Mouse (Mus musculus): Measurements from ENCODE around the gene Ms4a12.
"Not testable (repeated sequence)": the region's sequence is repeated elsewhere in the genome, so short reads cannot be mapped to it uniquely, and the experiment has no call there.

The Ms4a12 gene

GRCm38 (mm10) chr19:11232348-11232747 lies at the start of gene Ms4a12:
Gene Ms4a12, minus strand, starts transcription at chr19:11232448.
- no peak for DNase-seq (ENCODE audit: low spot score)

DNA sequence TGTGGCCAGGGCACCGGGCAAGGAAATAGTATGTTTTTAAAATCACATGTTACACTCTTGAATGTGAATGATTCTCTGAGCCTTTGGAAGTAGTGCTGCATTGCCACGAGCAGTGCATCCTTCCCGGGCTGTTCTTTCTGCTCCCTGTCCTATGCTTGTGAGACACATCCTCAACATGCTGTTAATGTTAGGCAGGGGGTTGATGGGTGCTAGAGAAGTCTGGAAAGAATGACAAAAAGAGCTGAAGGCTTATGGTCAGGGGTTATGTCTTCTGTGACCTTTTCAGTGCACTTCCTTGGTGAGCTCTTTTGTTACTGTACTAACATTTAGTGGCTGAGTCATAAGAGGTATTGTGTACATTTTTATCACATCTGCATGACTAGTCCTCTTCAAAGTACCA lies 48.0 kb upstream of the Ms4a12 start:
- DNase-seq (ENCODE audit: low spot score) = no peak

- DNase-seq (ENCODE audit: low spot score) = no peak
Observed at GRCm38 (mm10) chr19:11276431-11276830, 44.2 kb upstream of the Ms4a12 start.

DNA sequence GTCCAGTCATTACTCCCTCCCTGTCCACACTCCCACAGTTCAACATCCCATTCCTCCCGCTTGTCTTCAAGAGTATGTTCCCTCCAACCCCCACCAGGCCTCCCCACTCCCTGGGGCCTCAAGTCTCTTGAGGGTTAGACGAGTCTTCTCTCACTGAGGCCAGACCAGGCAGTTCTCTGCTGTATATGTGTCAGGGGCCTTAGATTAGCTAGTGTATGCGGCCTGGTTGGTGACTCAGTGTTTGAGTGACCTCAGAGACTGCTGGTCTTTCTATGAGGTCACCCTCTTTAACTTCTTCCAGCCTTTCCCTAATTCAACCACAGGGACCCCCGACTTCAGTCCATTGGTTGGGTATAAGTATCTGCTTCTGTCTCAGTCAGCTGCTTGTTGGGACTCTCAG lies 34.7 kb upstream of the Ms4a12 start:
- no peak for DNase-seq (ENCODE audit: low spot score)

GRCm38 (mm10) chr19:11266052-11266845 lies 34.0 kb upstream of the Ms4a12 start, which contains the start of gene Ms4a1:
Gene Ms4a1, minus strand, starts transcription at chr19:11266241.
- DNase-seq (ENCODE audit: low spot score) = no peak

DNA sequence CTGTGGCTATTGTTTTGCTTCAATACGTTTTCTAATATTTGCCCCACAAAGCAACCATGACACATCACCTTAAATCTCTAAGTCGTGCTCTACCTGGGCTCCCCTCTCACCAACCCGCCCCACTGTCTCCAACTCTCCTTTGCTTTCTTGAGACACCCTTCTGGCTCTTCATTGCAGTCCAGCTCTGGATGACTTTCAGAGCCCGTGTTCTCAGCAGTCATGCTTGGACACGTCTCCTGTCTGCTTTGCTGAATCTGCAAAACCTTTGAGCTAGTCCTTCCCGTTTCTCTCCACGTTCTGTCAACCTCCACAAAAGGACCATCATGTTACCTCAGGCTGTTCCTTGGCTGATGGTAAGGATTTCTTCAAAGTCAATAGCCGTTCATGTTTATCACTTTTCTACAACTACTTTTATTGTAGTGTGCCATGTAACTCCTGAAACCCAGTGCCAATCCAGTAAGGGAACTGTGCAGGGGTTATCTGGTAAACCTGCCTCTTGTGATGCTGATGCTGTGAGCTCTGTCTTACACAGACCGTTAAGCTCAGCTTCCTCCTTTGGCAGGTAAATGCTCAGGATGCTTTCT lies 32.4 kb upstream of the Ms4a12 start:
- DNase-seq (ENCODE audit: low spot score) = no peak

DNA sequence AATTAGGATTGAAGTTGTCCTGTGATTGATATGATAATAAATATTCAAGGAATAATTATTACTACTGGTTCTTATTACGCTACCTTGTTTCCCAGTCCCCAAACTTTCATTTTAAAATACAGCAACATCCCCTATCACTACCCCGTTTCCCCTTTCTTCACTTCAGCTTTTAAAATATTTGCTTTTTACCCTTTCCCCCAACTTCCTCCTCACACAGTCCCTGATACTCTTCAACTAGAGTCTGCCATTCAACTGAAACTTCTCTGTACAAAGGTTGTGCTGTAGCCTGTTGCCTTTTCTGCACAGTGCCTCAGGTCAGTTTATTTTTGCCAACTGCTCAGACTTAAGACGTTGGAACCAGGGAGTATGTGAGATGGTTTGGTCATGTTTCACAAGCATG lies 31.3 kb upstream of the Ms4a12 start:
- no peak for DNase-seq (ENCODE audit: low spot score)

GRCm38 (mm10) chr19:11262932-11263331 lies 30.7 kb upstream of the Ms4a12 start:
- not testable (repeated sequence) for DNase-seq (ENCODE audit: low spot score)

- no peak for DNase-seq (ENCODE audit: low spot score)
Observed at GRCm38 (mm10) chr19:11261522-11261921, 29.3 kb upstream of the Ms4a12 start.

DNA sequence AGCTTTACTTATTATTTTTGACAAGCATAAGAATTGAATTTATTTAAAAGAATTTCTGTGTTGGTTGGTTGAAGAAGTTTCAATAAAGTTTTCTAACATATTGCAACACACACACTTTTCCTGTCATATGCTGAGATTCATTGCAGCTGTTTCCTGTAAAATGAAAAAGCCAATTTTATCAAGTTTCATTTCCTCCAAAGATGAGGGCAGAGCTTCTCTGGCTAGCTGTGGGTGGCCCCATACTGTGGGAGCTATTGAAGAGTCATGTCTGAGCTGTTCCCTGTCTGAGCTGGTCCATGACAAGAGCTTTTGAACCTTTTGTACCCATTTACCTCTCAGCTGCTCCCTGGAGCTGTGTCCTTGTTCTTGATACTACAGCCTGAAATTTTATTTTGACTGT lies 12.0 kb upstream of the Ms4a12 start:
- no peak for DNase-seq (ENCODE audit: low spot score)

- no peak for DNase-seq (ENCODE audit: low spot score)
Observed at GRCm38 (mm10) chr19:11242560-11242959, 10.3 kb upstream of the Ms4a12 start.

DNA sequence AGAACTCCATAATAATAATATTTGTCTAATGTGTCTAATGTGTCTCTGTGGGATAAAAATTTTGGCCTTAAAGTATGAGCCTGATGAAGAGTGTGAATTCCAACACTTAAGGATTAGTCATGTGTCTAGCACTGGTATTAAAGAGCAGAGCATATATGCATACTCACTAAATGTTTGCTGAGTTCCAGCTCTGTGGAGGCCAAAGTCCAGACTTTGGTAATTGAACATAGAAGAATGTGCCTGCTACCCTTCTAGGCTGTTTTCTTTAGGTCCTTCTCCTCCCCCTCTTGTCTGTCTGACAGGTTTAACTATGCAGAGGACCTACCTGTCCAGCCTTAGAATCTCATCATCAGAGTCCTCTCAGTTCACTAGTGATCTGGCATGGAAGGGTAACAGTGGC lies 3.6 kb upstream of the Ms4a12 start:
- DNase-seq (ENCODE audit: low spot score) = no peak

GRCm38 (mm10) chr19:11234921-11235735 lies 2.9 kb upstream of the Ms4a12 start:
- DNase-seq (ENCODE audit: low spot score) = no peak

GRCm38 (mm10) chr19:11234244-11234643 lies 2.0 kb upstream of the Ms4a12 start:
- DNase-seq (ENCODE audit: low spot score) = no peak

DNA sequence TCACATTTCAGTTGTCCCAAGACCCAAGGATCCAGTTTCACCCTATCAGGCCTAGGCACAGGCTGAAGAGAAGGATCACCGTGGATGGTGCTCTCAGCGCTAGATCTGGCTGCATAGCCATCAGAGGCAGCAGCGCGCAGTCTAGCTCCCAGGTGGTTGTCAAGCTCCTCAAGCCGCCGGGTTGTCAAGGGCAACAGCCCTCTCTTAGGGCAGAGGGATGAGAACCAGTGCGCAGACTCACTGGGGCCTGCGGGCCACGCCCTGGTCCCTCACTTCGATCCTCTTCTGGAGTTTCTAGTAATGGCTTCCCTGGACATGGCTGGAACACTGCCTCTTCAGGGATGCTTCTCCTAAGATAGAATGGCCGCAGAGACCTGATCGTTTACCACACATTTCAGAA lies 35.7 kb downstream of the Ms4a12 start, which contains the start of gene Ms4a13:
Gene Ms4a13 (minus strand): TSS at position 192 of the 400 bp plus-strand sequence.
- no peak for DNase-seq (ENCODE audit: low spot score)

DNA sequence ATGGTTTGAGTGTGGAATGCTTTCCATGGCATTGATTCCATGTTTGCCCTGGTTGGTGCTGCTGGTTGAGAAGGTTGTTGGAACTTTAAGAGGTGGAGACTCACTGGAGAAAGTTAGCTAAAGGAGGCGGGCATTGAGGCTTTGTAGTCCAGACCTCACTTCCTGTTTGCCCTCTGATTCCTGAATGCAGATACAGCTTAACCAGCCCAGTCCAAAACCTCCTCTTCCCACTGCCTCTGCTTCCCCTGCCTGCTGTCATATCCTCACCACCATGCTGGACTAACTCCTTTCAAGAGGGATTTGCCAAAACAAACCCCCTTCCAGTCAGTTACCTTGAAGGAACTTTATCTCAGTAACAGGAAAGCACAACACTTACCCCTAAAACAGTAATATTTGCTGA lies 39.7 kb downstream of the Ms4a12 start:
- no peak for DNase-seq (ENCODE audit: low spot score)

GRCm38 (mm10) chr19:11184121-11184520 lies 48.1 kb downstream of the Ms4a12 start:
- peak; percentile 40 for DNase-seq (ENCODE audit: low spot score)

- no peak for DNase-seq (ENCODE audit: low spot score)
Observed at GRCm38 (mm10) chr19:11177464-11177863, 54.8 kb downstream of the Ms4a12 start.

DNA sequence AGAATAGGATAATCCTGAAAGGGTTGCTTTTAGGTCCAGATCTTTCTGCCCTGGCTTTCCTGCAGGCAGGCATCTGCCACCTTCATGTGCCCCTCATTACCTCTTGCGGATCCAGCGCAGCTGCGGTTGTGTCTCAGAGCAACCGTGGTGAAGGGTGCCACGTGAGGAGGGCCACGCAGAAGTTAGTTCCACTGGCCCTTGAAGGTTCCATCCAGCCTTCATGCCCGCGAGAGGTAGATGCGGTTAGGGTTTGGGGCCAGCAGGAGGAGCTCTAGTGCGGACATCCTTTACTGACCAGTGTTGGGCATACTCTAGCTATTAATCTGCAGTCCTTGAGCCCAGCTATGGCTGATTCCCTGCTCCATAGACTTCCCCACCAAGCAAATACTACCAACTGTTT lies 67.1 kb downstream of the Ms4a12 start, which contains the start of gene 1700025F22Rik:
Gene 1700025F22Rik (minus strand): TSS at position 149 of the 400 bp plus-strand sequence.
- DNase-seq (ENCODE audit: low spot score) = peak; percentile 41
